Mouse (Mus musculus) retina, postnatal 7 days (tissue): ENCODE measurements around the gene Snrpa.
"Not testable (repeated sequence)": the region's sequence is repeated elsewhere in the genome, so short reads cannot be mapped to it uniquely, and the experiment has no call there.

Experiments
- DNase-seq: peaks from one replicate; pipeline ENCODE4 v3.0.0-alpha.2; 2012; ENCODE audit warnings: low read depth, low spot score

Snrpa gene

GRCm38 (mm10) chr7:27195681-27196611, at the start of gene Snrpa, which contains the start of gene BC024978:
Snrpa (minus strand) TSS chr7:27196271.
BC024978 (plus strand) TSS chr7:27195781.
- peak; percentile 97 for DNase-seq

GRCm38 (mm10) chr7:27244088-27244487, 48.0 kb upstream of the Snrpa start:
- DNase-seq = not testable (repeated sequence)

GRCm38 (mm10) chr7:27243211-27243610, 47.1 kb upstream of the Snrpa start:
- no peak for DNase-seq

- no peak for DNase-seq
Observed at GRCm38 (mm10) chr7:27238568-27238967, 42.5 kb upstream of the Snrpa start.

GRCm38 (mm10) chr7:27237527-27237926, 41.5 kb upstream of the Snrpa start:
- no peak for DNase-seq

- DNase-seq = no peak
Observed at GRCm38 (mm10) chr7:27235726-27236125, 39.7 kb upstream of the Snrpa start.

- DNase-seq = no peak
Observed at GRCm38 (mm10) chr7:27233300-27233699, 37.2 kb upstream of the Snrpa start.

GRCm38 (mm10) chr7:27232781-27233281, 36.8 kb upstream of the Snrpa start, which contains the start of gene Coq8b:
Coq8b (plus strand) TSS chr7:27233023.
- peak; percentile 90 for DNase-seq

GRCm38 (mm10) chr7:27231693-27232331, 35.7 kb upstream of the Snrpa start:
- DNase-seq = no peak

- no peak for DNase-seq
Observed at GRCm38 (mm10) chr7:27230781-27231180, 34.7 kb upstream of the Snrpa start.

- no peak for DNase-seq
Observed at GRCm38 (mm10) chr7:27228865-27229264, 32.8 kb upstream of the Snrpa start.

- peak; percentile 89 for DNase-seq
Observed at GRCm38 (mm10) chr7:27228281-27228821, 32.3 kb upstream of the Snrpa start, which contains the start of gene Itpkc. Itpkc (minus strand) TSS chr7:27228661.

GRCm38 (mm10) chr7:27227676-27228075, 31.6 kb upstream of the Snrpa start:
- no peak for DNase-seq

- no peak for DNase-seq
Observed at GRCm38 (mm10) chr7:27227276-27227675, 31.2 kb upstream of the Snrpa start.

- no peak for DNase-seq
Observed at GRCm38 (mm10) chr7:27224877-27225575, 29.0 kb upstream of the Snrpa start.

- no peak for DNase-seq
Observed at GRCm38 (mm10) chr7:27222538-27222937, 26.5 kb upstream of the Snrpa start.

- no peak for DNase-seq
Observed at GRCm38 (mm10) chr7:27221939-27222338, 25.9 kb upstream of the Snrpa start.

GRCm38 (mm10) chr7:27219937-27220336, 23.9 kb upstream of the Snrpa start:
- no peak for DNase-seq

- DNase-seq = no peak
Observed at GRCm38 (mm10) chr7:27218586-27218985, 22.5 kb upstream of the Snrpa start.

GRCm38 (mm10) chr7:27212626-27213025, 16.6 kb upstream of the Snrpa start:
- no peak for DNase-seq

GRCm38 (mm10) chr7:27203730-27204449, 7.8 kb upstream of the Snrpa start:
- DNase-seq = no peak
